In genomic region chr5:52783957-52784356, GRCm38 (mm10) we compare ENCODE assay signal across 9 mouse cellular contexts. TPM values are rescaled to one million over a fixed set of nuclear protein-coding genes. Genes with fewer than 3 reads are reported as not detected.
DNase-seq lines count a peak whose midpoint lies in the region; ATAC-seq and TF ChIP-seq lines count a peak whose summit lies in the region.
"Had no signal": no experiment of that assay in that cellular context is flagged by ENCODE, and none has a peak within 500 bp of the region (broad histone marks: within the 10 kb centered on the region; RNA-seq: fewer than 3 reads in every experiment).

No protein-coding gene starts in this region.

- no peak for DNase-seq in heart, embryonic 10.5 days (ENCODE audit: low spot score)
- DNase-seq in heart, postnatal 36 days = no peak
- no peak for DNase-seq in midbrain, embryonic 10.5 days (ENCODE audit: low spot score)
- DNase-seq in midbrain, postnatal 0 days (ENCODE audit: low spot score) = no peak
- no peak for DNase-seq in limb, embryonic 11.5 days (ENCODE audit: low spot score)
- no peak for DNase-seq in right cerebral cortex, postnatal 14 days
- no peak for DNase-seq in urinary bladder, postnatal 14 days (ENCODE audit: low spot score)
- DNase-seq: kidney, adult 18-20 months had no signal

- no peak overlapping the region for H3K27ac ChIP-seq in heart, embryonic 10.5 days
- peak overlapping the region; percentile 95 for H3K27ac ChIP-seq in midbrain, embryonic 10.5 days (replicated peaks)
- H3K27ac ChIP-seq in midbrain, postnatal 0 days (ENCODE audit: low read depth, low read length) = no peak overlapping the region
- H3K27ac ChIP-seq in limb, embryonic 11.5 days (replicated peaks; ENCODE audit: low read depth, low read length) = no peak overlapping the region
- no peak overlapping the region for H3K27ac ChIP-seq in neural tube, embryonic 14.5 days (ENCODE audit: low read depth, low read length)

- H3K27me3 ChIP-seq in heart, embryonic 10.5 days (ENCODE audit: insufficient read depth, poor library complexity, severe bottlenecking) = no peaks in the 10 kb centered on the region
- no peaks in the 10 kb centered on the region for H3K27me3 ChIP-seq in midbrain, embryonic 10.5 days (ENCODE audit: low read depth, poor library complexity, severe bottlenecking)
- no peaks in the 10 kb centered on the region for H3K27me3 ChIP-seq in midbrain, postnatal 0 days (ENCODE audit: insufficient read depth, low read length)
- no peaks in the 10 kb centered on the region for H3K27me3 ChIP-seq in limb, embryonic 11.5 days (ENCODE audit: control insufficient read depth, insufficient read depth, low read length)
- no peaks in the 10 kb centered on the region for H3K27me3 ChIP-seq in neural tube, embryonic 14.5 days (ENCODE audit: control insufficient read depth, insufficient read depth, low read length)

- H3K9me3 ChIP-seq in heart, embryonic 10.5 days = no peaks in the 10 kb centered on the region
- H3K9me3 ChIP-seq in midbrain, embryonic 10.5 days (replicated peaks) = no peaks in the 10 kb centered on the region
- H3K9me3 ChIP-seq in midbrain, postnatal 0 days (ENCODE audit: low read length) = no peaks in the 10 kb centered on the region
- H3K9me3 ChIP-seq in limb, embryonic 11.5 days (ENCODE audit: control insufficient read depth, low read length) = no peaks in the 10 kb centered on the region
- no peaks in the 10 kb centered on the region for H3K9me3 ChIP-seq in neural tube, embryonic 14.5 days (ENCODE audit: control insufficient read depth, low read length)

- no peaks in the 10 kb centered on the region for H3K4me1 ChIP-seq in heart, embryonic 10.5 days
- H3K4me1 ChIP-seq in midbrain, embryonic 10.5 days = peaks cover 3% of the 10 kb centered on the region; the same call in 1 of the 2 replicates
- H3K4me1 ChIP-seq in midbrain, postnatal 0 days (ENCODE audit: insufficient read depth, low read length) = no peaks in the 10 kb centered on the region
- H3K4me1 ChIP-seq in limb, embryonic 11.5 days (ENCODE audit: control insufficient read depth, insufficient read depth, low read length) = no peaks in the 10 kb centered on the region
- H3K4me1 ChIP-seq in neural tube, embryonic 14.5 days (ENCODE audit: control insufficient read depth, insufficient read depth, low read length) = no peaks in the 10 kb centered on the region

- intact Hi-C loops in heart, postnatal 36 days (cut with DNase I) = loop anchor here (5.0 kb wide), 1 partner anchor 117 kb away; the partner anchor contains the start of gene Sepsecs

- no peak for ATAC-seq in midbrain, postnatal 0 days (ENCODE audit: low FRiP score)
- ATAC-seq in limb, embryonic 11.5 days (ENCODE audit: insufficient number of reproducible peaks, low FRiP score, low TSS enrichment, low read depth) = no peak
- ATAC-seq in neural tube, embryonic 14.5 days (ENCODE audit: low read depth) = no peak

- TF ChIP-seq CTCF in midbrain, postnatal 0 days (IDR thresholded peaks at IDR 0.05) = no peak

- H3K4me2 ChIP-seq in midbrain, postnatal 0 days (ENCODE audit: low read depth, low read length, poor library complexity, severe bottlenecking) = no peak overlapping the region
- H3K4me2 ChIP-seq in limb, embryonic 11.5 days (ENCODE audit: low read depth, severe bottlenecking) = peak overlapping the region; percentile 36; the same call in 1 of the 2 replicates
- H3K4me2 ChIP-seq in neural tube, embryonic 14.5 days (ENCODE audit: low read depth, low read length) = peak overlapping the region; percentile 66; the same call in 1 of the 2 replicates

- H3K9ac ChIP-seq in midbrain, postnatal 0 days (replicated peaks; ENCODE audit: low read length, poor library complexity, severe bottlenecking) = no peak overlapping the region
- no peak overlapping the region for H3K9ac ChIP-seq in limb, embryonic 11.5 days (ENCODE audit: low read length)
- no peak overlapping the region for H3K9ac ChIP-seq in neural tube, embryonic 14.5 days (replicated peaks; ENCODE audit: low read depth, low read length)

- H3K4me3 ChIP-seq in heart, embryonic 10.5 days = peak overlapping the region; percentile 91
- H3K4me3 ChIP-seq in midbrain, embryonic 10.5 days = peak overlapping the region; percentile 89
- no peak overlapping the region for H3K4me3 ChIP-seq in midbrain, postnatal 0 days (ENCODE audit: low read depth, low read length)
- peak overlapping the region; percentile 84; the same call in 1 of the 2 replicates for H3K4me3 ChIP-seq in limb, embryonic 11.5 days (ENCODE audit: low read depth, low read length)
- H3K4me3 ChIP-seq in neural tube, embryonic 14.5 days (ENCODE audit: low read depth, low read length) = peak overlapping the region; percentile 71; the same call in 1 of the 2 replicates

- peaks cover 17% of the 10 kb centered on the region; the same call in 1 of the 2 replicates for H3K36me3 ChIP-seq in heart, embryonic 10.5 days
- H3K36me3 ChIP-seq in midbrain, embryonic 10.5 days = peaks cover 29% of the 10 kb centered on the region
- H3K36me3 ChIP-seq in midbrain, postnatal 0 days (ENCODE audit: insufficient read depth, low read length) = no peaks in the 10 kb centered on the region
- H3K36me3 ChIP-seq in limb, embryonic 11.5 days (ENCODE audit: control insufficient read depth, insufficient read depth, low read length) = no peaks in the 10 kb centered on the region
- no peaks in the 10 kb centered on the region for H3K36me3 ChIP-seq in neural tube, embryonic 14.5 days (ENCODE audit: control insufficient read depth, insufficient read depth, low read length)

- 75% methylated on average over 2 of the region's 2 CpGs for whole genome bisulfite sequencing in heart, embryonic 10.5 days
- WGBS in midbrain, embryonic 10.5 days = 73% methylated on average over 2 of the region's 2 CpGs
- 74% methylated on average over 2 of the region's 2 CpGs for WGBS in midbrain, postnatal 0 days
- WGBS in limb, embryonic 11.5 days = 83% methylated on average over 2 of the region's 2 CpGs
- 77% methylated on average over 2 of the region's 2 CpGs for WGBS in neural tube, embryonic 14.5 days

RNA-seq across cellular contexts. Expression of gene Zcchc4, which starts 8.7 kb away (rescaled TPM):
- polyA plus RNA-seq in heart, embryonic 10.5 days (2016; fragmentation: Nextera tagmentation; extraction: Ambion mirVana) = 13.2 and 14.7 TPM in 2 replicates
- total RNA-seq in heart, postnatal 36 days (2021) = 1 to 10 TPM; 5.2 to 5.6 TPM
- polyA plus RNA-seq in midbrain, embryonic 10.5 days (2016; fragmentation: Nextera tagmentation; extraction: Ambion mirVana) = 16.7 and 18.1 TPM in 2 replicates
- total RNA-seq in midbrain, postnatal 0 days (2014; rRNA removed) = 10.7 and 12.7 TPM in 2 replicates
- 6.8 and 7.3 TPM in 2 replicates for polyA plus RNA-seq in midbrain, postnatal 0 days (2015; fragmentation: Nextera tagmentation; extraction: Ambion mirVana)
- 23.6 and 23.7 TPM in 2 replicates for polyA plus RNA-seq in limb, embryonic 11.5 days (2014; fragmentation: Nextera tagmentation; extraction: Ambion mirVana)
- polyA plus RNA-seq in neural tube, embryonic 14.5 days (2014; fragmentation: Nextera tagmentation; extraction: Ambion mirVana) = 11.7 and 12.6 TPM in 2 replicates

RNA-seq across cellular contexts. Expression of gene Pi4k2b, which starts 42.6 kb away (rescaled TPM):
- polyA plus RNA-seq in heart, embryonic 10.5 days (2016; fragmentation: Nextera tagmentation; extraction: Ambion mirVana) = 9.8 and 14.4 TPM in 2 replicates
- 1 to 10 TPM; 2.6 to 2.7 TPM for total RNA-seq in heart, postnatal 36 days (2021)
- polyA plus RNA-seq in midbrain, embryonic 10.5 days (2016; fragmentation: Nextera tagmentation; extraction: Ambion mirVana) = 13.3 and 15.7 TPM in 2 replicates
- 2.7 and 3.7 TPM in 2 replicates for total RNA-seq in midbrain, postnatal 0 days (2014; rRNA removed)
- polyA plus RNA-seq in midbrain, postnatal 0 days (2015; fragmentation: Nextera tagmentation; extraction: Ambion mirVana) = 1.3 and 1.6 TPM in 2 replicates
- 22.8 TPM in 2 replicates for polyA plus RNA-seq in limb, embryonic 11.5 days (2014; fragmentation: Nextera tagmentation; extraction: Ambion mirVana)
- polyA plus RNA-seq in neural tube, embryonic 14.5 days (2014; fragmentation: Nextera tagmentation; extraction: Ambion mirVana) = 4.6 and 7.9 TPM in 2 replicates

RNA-seq across cellular contexts. Expression of gene Anapc4, which starts 49.9 kb away (rescaled TPM):
- polyA plus RNA-seq in heart, embryonic 10.5 days (2016; fragmentation: Nextera tagmentation; extraction: Ambion mirVana) = 87.4 and 97.0 TPM in 2 replicates
- total RNA-seq in heart, postnatal 36 days (2021) = 10 to 100 TPM; 42.2 to 44.1 TPM
- polyA plus RNA-seq in midbrain, embryonic 10.5 days (2016; fragmentation: Nextera tagmentation; extraction: Ambion mirVana) = 106 and 120 TPM in 2 replicates
- 66.4 and 71.1 TPM in 2 replicates for total RNA-seq in midbrain, postnatal 0 days (2014; rRNA removed)
- polyA plus RNA-seq in midbrain, postnatal 0 days (2015; fragmentation: Nextera tagmentation; extraction: Ambion mirVana) = 72.3 and 74.4 TPM in 2 replicates
- polyA plus RNA-seq in limb, embryonic 11.5 days (2014; fragmentation: Nextera tagmentation; extraction: Ambion mirVana) = 129 and 133 TPM in 2 replicates
- 115 and 133 TPM in 2 replicates for polyA plus RNA-seq in neural tube, embryonic 14.5 days (2014; fragmentation: Nextera tagmentation; extraction: Ambion mirVana)
